Mouse (Mus musculus) hematopoietic stem cell, adult 5-6 weeks (primary cell): Measurements from ENCODE around the gene Aif1l. TPM values are rescaled to one million over a fixed set of nuclear protein-coding genes. Genes with fewer than 3 reads are reported as not detected.
"Not testable (repeated sequence)": the region's sequence is repeated elsewhere in the genome, so short reads cannot be mapped to it uniquely, and the experiment has no call there.

Experiments
- ATAC-seq, 2 experiments: fragments of 125-278 bp in 1 of 2; replicated peaks in 1 of 2; 2 replicates each; pipeline ENCODE4 v1.8.0; 2016 to 2017; ENCODE audit warnings: inconsistent platforms in 2 of 2, mild to moderate bottlenecking in 2 of 2, moderate number of reproducible peaks in 2 of 2, low read depth in 1 of 2, moderate TSS enrichment in 1 of 2; ENCODE audit not compliant: low FRiP score in 2 of 2, poor library complexity in 2 of 2, severe bottlenecking in 2 of 2, insufficient read depth in 1 of 2, low TSS enrichment in 1 of 2
- total RNA-seq: library from RNA; stranded (forward); fragments of 172-1452, 232-1000 nt; gene quantifications from 2 replicates; pipeline ENCODE4 v1.2.3, GENCODE M21; 2017

Aif1l gene
- 1.0 and 1.1 TPM in 2 replicates for total RNA-seq

- ATAC-seq: peak; percentile 61 to 63; a peak in 3 of 4 replicates
Observed at GRCm38 (mm10) chr2:31950058-31950871, at the start of gene Aif1l. Gene Aif1l, plus strand, starts transcription at chr2:31950139.

DNA sequence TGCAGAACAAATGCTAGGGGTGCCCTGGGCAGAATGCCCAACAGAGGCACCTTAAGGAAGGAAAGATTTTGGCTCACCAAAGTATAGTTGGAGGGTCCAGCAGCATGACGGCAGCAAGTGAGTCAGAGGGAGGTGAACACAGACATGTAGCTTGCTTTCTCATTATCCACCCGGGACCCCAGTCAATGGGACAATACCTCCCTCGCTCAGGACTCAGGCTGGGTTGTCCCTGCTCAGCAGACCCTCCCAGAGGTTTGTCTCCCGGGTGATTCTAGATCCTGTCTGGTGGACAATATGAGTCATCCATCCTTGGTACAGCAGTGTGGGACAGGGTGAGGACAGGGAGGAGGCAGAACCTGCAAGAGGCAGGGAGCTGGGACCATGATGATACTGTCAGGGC, 49.0 kb upstream of the Aif1l start:
- ATAC-seq: no peak

- ATAC-seq: peak in 1 of 2 experiments; percentile 20; a peak in 2 of 4 replicates
Observed at GRCm38 (mm10) chr2:31901659-31902362, 48.1 kb upstream of the Aif1l start.

DNA sequence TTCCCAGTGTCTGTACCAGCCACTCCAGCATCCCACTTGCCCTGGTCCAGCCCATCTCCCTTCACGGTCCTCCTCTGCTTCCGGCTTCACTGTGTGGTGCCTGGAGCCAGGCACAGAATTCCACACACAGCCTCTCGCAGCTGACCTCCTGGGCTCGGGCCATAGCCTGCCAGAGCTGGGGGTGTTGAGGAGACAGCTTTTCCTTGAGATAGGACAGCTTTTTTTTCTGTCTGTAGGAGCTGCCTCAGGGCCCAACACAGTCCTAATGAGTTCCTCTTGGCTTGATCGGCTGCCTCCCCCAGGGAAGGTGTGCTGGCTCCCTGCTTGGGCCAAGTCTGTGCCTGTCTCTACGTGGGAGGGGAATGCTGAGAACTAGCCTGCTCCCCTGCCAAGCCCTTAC, 45.9 kb upstream of the Aif1l start:
- ATAC-seq: no peak

- no peak for ATAC-seq
Observed at GRCm38 (mm10) chr2:31904622-31905021, 45.3 kb upstream of the Aif1l start.

GRCm38 (mm10) chr2:31905682-31906081, 44.3 kb upstream of the Aif1l start:
- no peak for ATAC-seq

GRCm38 (mm10) chr2:31906407-31906806, 43.5 kb upstream of the Aif1l start:
- no peak for ATAC-seq

DNA sequence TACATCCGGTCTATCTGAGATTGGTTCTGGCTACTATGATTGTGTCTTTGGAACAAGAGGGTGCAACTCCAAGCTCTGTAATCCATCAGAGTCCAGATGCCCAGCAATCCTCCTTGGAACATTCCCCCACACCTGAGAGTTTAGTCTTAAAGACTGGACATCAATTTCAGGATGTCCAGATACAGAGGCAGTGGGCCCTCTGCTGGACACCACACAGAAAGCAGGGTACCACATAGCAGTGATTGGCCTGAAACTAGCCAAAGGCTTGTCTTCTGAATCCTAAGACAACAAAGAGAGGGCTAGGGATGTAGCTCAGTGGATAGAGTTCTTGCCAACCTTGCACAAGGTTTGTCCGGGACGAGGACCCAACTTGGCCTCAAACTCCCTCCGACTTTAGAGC, 37.4 kb upstream of the Aif1l start:
- ATAC-seq: no peak

- not testable (repeated sequence) for ATAC-seq
Observed at GRCm38 (mm10) chr2:31914213-31914612, 35.7 kb upstream of the Aif1l start.

DNA sequence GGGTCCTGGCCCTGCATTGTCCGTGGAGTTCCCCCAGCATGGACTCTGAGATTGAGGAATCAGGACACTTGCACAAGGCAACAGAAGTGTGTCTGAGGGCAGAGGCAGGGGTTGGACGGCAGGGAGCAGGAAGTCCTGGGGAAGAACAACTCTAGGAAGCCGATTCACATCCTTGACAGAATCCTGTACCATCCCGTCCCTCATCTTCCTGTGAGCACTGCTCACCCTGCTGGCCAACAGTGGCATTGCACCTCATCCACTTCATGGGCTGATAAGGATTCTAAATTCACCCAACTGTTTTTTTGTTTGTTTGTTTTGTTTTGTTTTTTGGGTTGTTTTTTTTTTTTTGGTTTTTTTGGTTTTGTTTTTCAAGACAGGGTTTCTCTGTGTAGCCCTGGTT, 34.8 kb upstream of the Aif1l start:
- ATAC-seq: 0 out of 4 replicates have a peak, but pooled peaks of 1 of the 2 experiments have one; percentile 46

GRCm38 (mm10) chr2:31917636-31918035, 32.3 kb upstream of the Aif1l start:
- ATAC-seq: peak in 1 of 2 experiments; percentile 49; a peak in 1 of 4 replicates

- no peak for ATAC-seq
Observed at GRCm38 (mm10) chr2:31923645-31924044, 26.3 kb upstream of the Aif1l start.

GRCm38 (mm10) chr2:31924811-31925210, 25.1 kb upstream of the Aif1l start:
- no peak for ATAC-seq

- ATAC-seq: no peak
Observed at GRCm38 (mm10) chr2:31925936-31926335, 24.0 kb upstream of the Aif1l start.

GRCm38 (mm10) chr2:31929664-31930063, 20.3 kb upstream of the Aif1l start:
- ATAC-seq: peak; percentile 59 to 64

DNA sequence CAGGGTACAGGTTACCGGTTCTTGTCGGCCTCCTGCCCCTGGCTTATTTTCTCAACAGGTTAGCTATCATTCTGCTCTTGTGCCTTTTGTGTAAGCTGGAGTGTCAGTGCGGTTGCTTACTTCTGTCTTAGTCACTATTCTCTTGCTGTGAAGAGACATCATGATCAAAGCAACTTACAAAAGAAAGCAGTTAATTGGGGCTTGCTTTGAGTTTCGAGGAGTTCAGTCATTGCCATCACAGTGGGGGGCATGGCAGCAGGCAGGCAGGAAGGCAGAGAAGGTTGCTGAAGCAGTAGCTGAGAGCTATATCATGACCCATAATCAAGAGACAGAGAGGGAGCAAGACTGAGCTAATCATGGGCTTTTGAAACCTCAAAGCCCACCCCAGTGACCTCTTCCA, 15.4 kb upstream of the Aif1l start:
- ATAC-seq: no peak

DNA sequence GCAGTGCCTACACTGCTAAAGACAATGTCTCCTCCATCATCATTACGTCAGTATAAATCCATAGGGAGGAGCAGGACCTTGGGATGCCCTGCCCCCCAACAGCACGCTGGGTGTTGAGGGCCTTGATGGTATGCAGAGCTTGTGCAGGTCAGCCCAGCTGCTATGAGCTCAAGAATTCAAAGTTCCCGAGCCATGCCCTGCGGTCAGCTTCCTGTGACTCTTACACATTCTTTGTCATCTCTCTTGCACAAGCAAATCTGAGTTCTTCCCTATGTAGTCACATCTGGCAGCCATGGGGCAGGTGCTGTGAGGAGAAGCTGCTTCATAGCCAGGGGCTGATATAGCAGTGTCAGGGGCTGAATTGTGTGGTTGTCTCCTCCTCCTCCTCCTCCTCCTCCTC, 14.9 kb upstream of the Aif1l start:
- ATAC-seq: no peak

GRCm38 (mm10) chr2:31938298-31938697, 11.6 kb upstream of the Aif1l start:
- no peak for ATAC-seq
